Mouse (Mus musculus) MN1 (cell line): ENCODE results near the gene Hcn2.
"Not testable (repeated sequence)": the region's sequence is repeated elsewhere in the genome, so short reads cannot be mapped to it uniquely, and the experiment has no call there.

Experiments
- DNase-seq: peaks from one replicate; pipeline ENCODE4 v3.0.0-alpha.2; 2016; ENCODE audit warnings: low spot score

The Hcn2 gene

GRCm38 (mm10) chr10:79743650-79744365 lies 27.4 kb downstream of the Hcn2 start:
- no peak for DNase-seq

- no peak for DNase-seq
Measured at GRCm38 (mm10) chr10:79745411-79745810, 29.0 kb downstream of the Hcn2 start.

GRCm38 (mm10) chr10:79745898-79746773 lies 29.7 kb downstream of the Hcn2 start, which contains the start of gene Polrmt:
Polrmt (minus strand) TSS chr10:79746581.
- peak; percentile 100 for DNase-seq

GRCm38 (mm10) chr10:79746774-79747151 lies 30.3 kb downstream of the Hcn2 start:
- no peak for DNase-seq

GRCm38 (mm10) chr10:79748496-79748895 lies 32.1 kb downstream of the Hcn2 start:
- no peak for DNase-seq

GRCm38 (mm10) chr10:79754856-79755516 lies 38.6 kb downstream of the Hcn2 start, which contains the start of gene Fgf22:
Fgf22 (plus strand) TSS chr10:79755076.
- DNase-seq, result peak; percentile 82

GRCm38 (mm10) chr10:79755854-79756253 lies 39.4 kb downstream of the Hcn2 start:
- no peak for DNase-seq

- DNase-seq, result no peak
Measured at GRCm38 (mm10) chr10:79756660-79757059, 40.2 kb downstream of the Hcn2 start.

- not testable (repeated sequence) for DNase-seq
Measured at GRCm38 (mm10) chr10:79759675-79760074, 43.2 kb downstream of the Hcn2 start.

GRCm38 (mm10) chr10:79760603-79761143 lies 44.2 kb downstream of the Hcn2 start:
- no peak for DNase-seq

- DNase-seq, result no peak
Measured at GRCm38 (mm10) chr10:79762875-79763274, 46.4 kb downstream of the Hcn2 start.

- DNase-seq, result no peak
Measured at GRCm38 (mm10) chr10:79764234-79764633, 47.8 kb downstream of the Hcn2 start.

GRCm38 (mm10) chr10:79765228-79765745 lies 48.9 kb downstream of the Hcn2 start:
- no peak for DNase-seq

GRCm38 (mm10) chr10:79766001-79766507 lies 49.6 kb downstream of the Hcn2 start:
- DNase-seq, result no peak

- peak; percentile 100 for DNase-seq
Measured at GRCm38 (mm10) chr10:79766508-79767325, 50.3 kb downstream of the Hcn2 start, which contains the start of gene Rnf126. Rnf126 (minus strand) TSS chr10:79766952.

GRCm38 (mm10) chr10:79767372-79768244 lies 51.2 kb downstream of the Hcn2 start:
- DNase-seq, result peak; percentile 98

- peak; percentile 83 for DNase-seq
Measured at GRCm38 (mm10) chr10:79768400-79768799, 52.0 kb downstream of the Hcn2 start.

- DNase-seq, result no peak
Measured at GRCm38 (mm10) chr10:79769329-79769728, 52.9 kb downstream of the Hcn2 start.

GRCm38 (mm10) chr10:79772320-79772719 lies 55.9 kb downstream of the Hcn2 start:
- no peak for DNase-seq

GRCm38 (mm10) chr10:79773208-79773607 lies 56.8 kb downstream of the Hcn2 start:
- no peak for DNase-seq
